Mouse (Mus musculus) lung, embryonic 14.5 days (tissue): Measurements from ENCODE around the gene Spout1. TPM values are rescaled to one million over a fixed set of nuclear protein-coding genes. Genes with fewer than 3 reads are reported as not detected.

Experiments used
- ATAC-seq: fragments of 200-750 bp; cut with Nextera tagmentation; 2 replicates; pipeline ENCODE4 v1.8.0; 2017; ENCODE audit warnings: mild to moderate bottlenecking, moderate TSS enrichment, moderate library complexity; ENCODE audit not compliant: insufficient read depth
- DNase-seq: peaks from one replicate; pipeline ENCODE4 v3.0.0-alpha.2; 2015
- H3K27ac ChIP-seq: fragments of 300-500 bp; sonication (generic); 2 replicates; pipeline ENCODE4 v1.5.1; 2014; ENCODE audit warnings: low read depth, mild to moderate bottlenecking, moderate library complexity
- H3K27me3 ChIP-seq: fragments of 300-500 bp; sonication (generic); 2 replicates; pipeline ENCODE4 v1.6.1; 2014; ENCODE audit warnings: low read length, control low read depth; ENCODE audit not compliant: insufficient read depth
- H3K36me3 ChIP-seq: fragments of 300-500 bp; sonication (generic); 2 replicates; pipeline ENCODE4 v1.6.1; 2014; ENCODE audit warnings: control low read depth; ENCODE audit not compliant: insufficient read depth
- H3K4me1 ChIP-seq: fragments of 300-500 bp; sonication (generic); 2 replicates; pipeline ENCODE4 v1.6.1; 2014; ENCODE audit warnings: antibody characterized with exemption, control low read depth; ENCODE audit not compliant: insufficient read depth
- H3K4me2 ChIP-seq: fragments of 300-500 bp; sonication (generic); 2 replicates; pipeline ENCODE4 v1.6.1; 2014; ENCODE audit warnings: mild to moderate bottlenecking
- H3K4me3 ChIP-seq: fragments of 300-500 bp; sonication (generic); 2 replicates; pipeline ENCODE4 v1.5.1; 2014; ENCODE audit warnings: low read depth, low read length
- H3K9ac ChIP-seq: fragments of 300-500 bp; sonication (generic); 2 replicates; pipeline ENCODE4 v1.6.1; 2014
- H3K9me3 ChIP-seq: fragments of 300-500 bp; sonication (generic); 2 replicates; pipeline ENCODE4 v1.6.1; 2016; ENCODE audit warnings: low read depth, low read length, control low read depth
- CTCF ChIP-seq: IDR thresholded peaks from 2 replicates; pipeline ENCODE4 v1.5.1; 2016; ENCODE audit warnings: antibody characterized with exemption, low read depth
- WGBS: fragments of 180-500 bp; shearing (Covaris S2); extraction: QIAGEN DNeasy Blood & Tissue Kit; methylation state at CpG from one replicate; pipeline ENCODE4 v1.1.7; 2014; 5-methylcytosine and 5-hydroxymethylcytosine counted together
- polyA plus RNA-seq: library from polyadenylated mRNA; unstranded; fragments of >200 nt; fragmentation: Nextera tagmentation; extraction: Ambion mirVana; gene quantifications from 2 replicates; pipeline ENCODE4 v1.2.1, GENCODE M21; 2014

Gene Spout1
- polyA plus RNA-seq, 1 experiment from 2014 or later, result 72.6 TPM

DNA sequence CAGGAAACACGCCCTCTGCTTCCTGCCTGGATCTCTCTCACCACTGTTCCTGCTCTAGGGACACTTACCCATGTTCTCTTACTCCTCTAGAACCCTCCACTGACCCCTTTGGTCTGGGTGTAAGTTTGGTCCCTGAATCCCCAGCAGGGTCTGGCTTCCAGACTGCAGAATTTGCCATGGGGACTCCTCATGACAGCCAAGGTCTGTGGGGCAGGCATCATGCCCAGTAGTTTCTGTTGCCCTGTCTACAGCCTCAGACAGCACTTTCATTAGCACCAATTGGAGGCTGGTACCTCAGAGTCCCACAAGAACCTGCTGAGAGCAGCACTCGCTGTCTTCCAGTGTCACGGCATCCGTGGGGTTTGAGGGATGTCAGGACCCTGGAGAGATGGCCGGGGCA lies 29.6 kb upstream of the Spout1 start:
- DNase-seq, result no peak
- no peaks in the 10 kb centered on the region for H3K27me3 ChIP-seq
- no peak overlapping the region for H3K27ac ChIP-seq
- WGBS, result 71% methylated on average over 5 of the region's 5 CpGs
- no peak for ATAC-seq
- no peak overlapping the region for H3K4me2 ChIP-seq
- no peaks in the 10 kb centered on the region for H3K36me3 ChIP-seq
- no peak overlapping the region for H3K4me3 ChIP-seq
- peaks cover 5% of the 10 kb centered on the region for H3K4me1 ChIP-seq
- H3K9me3 ChIP-seq, result no peaks in the 10 kb centered on the region
- no peak overlapping the region for H3K9ac ChIP-seq
- no peak for TF ChIP-seq CTCF

DNA sequence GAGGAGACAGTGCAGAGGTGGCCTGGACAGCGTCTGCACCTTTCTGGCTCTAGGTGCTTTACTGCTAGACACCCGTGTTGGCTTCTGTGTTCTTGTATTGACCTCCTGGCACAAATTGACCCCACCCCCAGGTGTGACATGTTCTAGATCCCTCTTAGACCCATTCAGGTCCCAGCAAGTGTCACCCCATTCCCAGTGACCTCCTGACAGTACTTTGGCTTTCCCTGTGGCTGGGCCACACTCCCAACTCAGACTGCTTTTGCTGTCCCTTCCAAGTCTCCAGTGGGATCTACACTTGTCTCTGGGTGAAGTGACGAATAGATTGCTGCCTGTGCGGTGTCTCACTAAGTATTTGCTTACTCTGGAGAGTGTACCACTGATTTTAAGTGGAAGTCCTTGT lies 29.1 kb upstream of the Spout1 start:
- Histone ChIP-seq H3K27ac (no peak overlapping the region), H3K4me1 (peaks cover 5% of the 10 kb centered on the region), H3K27me3 (no peaks in the 10 kb centered on the region), H3K9ac (no peak overlapping the region), H3K9me3 (no peaks in the 10 kb centered on the region), H3K4me2 (no peak overlapping the region), H3K36me3 (no peaks in the 10 kb centered on the region), H3K4me3 (no peak overlapping the region)
- WGBS, result 80% methylated on average over 4 of the region's 4 CpGs
- ATAC-seq (no peak), DNase-seq (no peak)
- no peak for TF ChIP-seq CTCF

- under 1% methylated on average over 44 of the region's 44 CpGs for WGBS
- Histone ChIP-seq H3K9me3 (no peaks in the 10 kb centered on the region), H3K4me2 (peak within 1 kb of the TSS; percentile 78), H3K36me3 (no peaks in the 10 kb centered on the region), H3K4me1 (peaks cover 5% of the 10 kb centered on the region), H3K27ac (peak within 1 kb of the TSS; percentile 72; the same call in 1 of the 2 replicates), H3K4me3 (peak within 1 kb of the TSS; percentile 67), H3K27me3 (no peaks in the 10 kb centered on the region), H3K9ac (peak within 1 kb of the TSS; percentile 62)
- DNase-seq (peak; percentile 98), ATAC-seq (peak; percentile 98)
- no peak for TF ChIP-seq CTCF
Observed at GRCm38 (mm10) chr2:30205629-30206357, 27.5 kb upstream of the Spout1 start, which contains the start of gene Kyat1. Gene Kyat1, minus strand, starts transcription at chr2:30205847.

- TF ChIP-seq CTCF, result no peak
- DNase-seq (peak; percentile 64), ATAC-seq (peak; percentile 72)
- no peaks in the 10 kb centered on the region for H3K9me3 ChIP-seq
- peak overlapping the region; percentile 72; the same call in 1 of the 2 replicates for H3K27ac ChIP-seq
- no peaks in the 10 kb centered on the region for H3K36me3 ChIP-seq
- H3K27me3 ChIP-seq, result no peaks in the 10 kb centered on the region
- H3K4me1 ChIP-seq, result peaks cover 5% of the 10 kb centered on the region
- peak overlapping the region; percentile 62 for H3K9ac ChIP-seq
- peak overlapping the region; percentile 67 for H3K4me3 ChIP-seq
- under 1% methylated on average over 13 of the region's 13 CpGs for WGBS
- peak overlapping the region; percentile 78 for H3K4me2 ChIP-seq
Observed at GRCm38 (mm10) chr2:30205255-30205628, 27.0 kb upstream of the Spout1 start.

DNA sequence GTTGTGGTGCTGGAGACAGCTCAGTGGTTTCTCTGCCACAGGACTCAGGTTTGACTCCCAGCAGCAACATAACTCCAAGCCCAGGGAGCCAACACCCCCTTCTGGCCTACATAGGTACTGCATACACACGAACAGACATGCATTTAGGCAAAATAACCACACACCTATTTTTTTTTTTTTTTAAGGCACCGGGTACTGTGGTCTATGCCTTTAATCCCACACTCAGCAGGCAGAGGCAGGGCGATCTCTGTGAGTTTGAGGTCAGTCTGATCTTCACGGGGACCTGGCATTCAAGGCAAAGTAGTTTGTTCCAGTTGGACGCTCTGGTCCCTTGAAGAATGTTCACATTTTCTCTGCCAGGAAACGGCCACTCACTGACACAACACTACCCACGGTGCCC lies 25.2 kb upstream of the Spout1 start:
- Histone ChIP-seq H3K4me3 (no peak overlapping the region), H3K9me3 (no peaks in the 10 kb centered on the region), H3K9ac (no peak overlapping the region), H3K4me1 (peaks cover 5% of the 10 kb centered on the region), H3K36me3 (no peaks in the 10 kb centered on the region), H3K27me3 (no peaks in the 10 kb centered on the region), H3K27ac (no peak overlapping the region), H3K4me2 (no peak overlapping the region)
- no peak for ATAC-seq
- DNase-seq, result peak; percentile 47
- 76% methylated on average over 7 of the region's 7 CpGs for WGBS
- TF ChIP-seq CTCF, result peak; percentile 66

DNA sequence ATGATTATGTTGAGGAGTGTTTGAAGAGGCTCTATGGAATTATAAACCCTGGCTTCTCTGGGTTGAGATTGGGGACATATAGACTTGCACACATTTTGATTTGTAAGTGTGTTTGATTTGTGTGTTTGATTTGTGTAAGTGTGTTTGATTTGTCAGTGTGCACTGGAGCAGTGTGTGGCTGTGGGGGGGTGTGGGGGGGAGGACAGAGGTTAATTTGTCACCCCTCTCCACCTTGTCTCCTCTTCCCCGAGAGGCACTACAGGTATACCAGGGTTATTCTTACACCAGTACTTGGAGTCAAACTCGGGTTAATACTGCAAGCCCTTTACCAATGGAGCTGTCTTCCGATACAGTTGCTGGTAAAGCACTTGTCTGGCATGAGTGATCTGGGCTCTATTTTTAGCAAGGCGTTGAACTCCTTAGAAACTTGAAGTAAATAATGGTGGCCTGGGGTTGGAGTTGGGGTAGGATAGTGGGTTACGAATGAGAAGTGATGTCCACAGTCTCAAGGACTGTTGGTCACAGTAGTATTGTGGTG lies 22.2 kb upstream of the Spout1 start:
- Histone ChIP-seq H3K4me2 (no peak overlapping the region), H3K27ac (no peak overlapping the region), H3K4me3 (no peak overlapping the region), H3K27me3 (no peaks in the 10 kb centered on the region), H3K9me3 (no peaks in the 10 kb centered on the region), H3K4me1 (peaks cover 5% of the 10 kb centered on the region), H3K9ac (no peak overlapping the region), H3K36me3 (no peaks in the 10 kb centered on the region)
- DNase-seq, result no peak
- TF ChIP-seq CTCF, result no peak
- WGBS, result 42% methylated on average over 5 of the region's 5 CpGs
- no peak for ATAC-seq

GRCm38 (mm10) chr2:30199984-30200383 lies 21.7 kb upstream of the Spout1 start:
- Histone ChIP-seq H3K9me3 (no peaks in the 10 kb centered on the region), H3K27ac (no peak overlapping the region), H3K4me3 (no peak overlapping the region), H3K4me1 (peaks cover 5% of the 10 kb centered on the region), H3K9ac (no peak overlapping the region), H3K4me2 (no peak overlapping the region), H3K36me3 (no peaks in the 10 kb centered on the region), H3K27me3 (no peaks in the 10 kb centered on the region)
- ATAC-seq (no peak), DNase-seq (no peak)
- WGBS, result 23% methylated on average over 1 of the region's 1 CpGs
- no peak for TF ChIP-seq CTCF
